Mouse (Mus musculus) kidney, postnatal 10 days (tissue): ENCODE results near the gene 1110002E22Rik.
A peak's percentile ranks its signal among the peaks of the same experiment; 100 is the strongest.

Experiments used
- DNase-seq: peaks from one replicate; pipeline ENCODE4 v3.0.0; 2021; ENCODE audit warnings: mixed read lengths

1110002E22Rik gene

DNA sequence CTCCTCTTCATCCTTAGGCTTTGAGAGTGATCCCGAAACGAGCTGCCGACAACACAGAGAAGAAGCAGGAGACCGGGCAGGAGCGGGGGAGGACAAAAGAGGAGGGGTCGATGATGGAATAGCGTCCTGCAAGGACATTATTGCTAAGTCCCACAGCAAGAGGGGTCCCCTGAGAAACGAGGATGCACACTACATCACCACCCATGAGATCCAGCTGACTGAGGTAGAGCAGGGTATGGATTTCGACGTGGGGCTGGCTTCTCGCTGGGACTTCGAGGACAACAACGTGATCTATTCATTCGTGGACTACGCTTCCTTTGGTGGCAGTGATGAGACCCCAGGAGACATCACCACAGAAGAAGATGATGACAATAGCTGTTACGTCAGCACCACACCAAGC, 1.1 kb downstream of the 1110002E22Rik start:
- DNase-seq: no peak

DNA sequence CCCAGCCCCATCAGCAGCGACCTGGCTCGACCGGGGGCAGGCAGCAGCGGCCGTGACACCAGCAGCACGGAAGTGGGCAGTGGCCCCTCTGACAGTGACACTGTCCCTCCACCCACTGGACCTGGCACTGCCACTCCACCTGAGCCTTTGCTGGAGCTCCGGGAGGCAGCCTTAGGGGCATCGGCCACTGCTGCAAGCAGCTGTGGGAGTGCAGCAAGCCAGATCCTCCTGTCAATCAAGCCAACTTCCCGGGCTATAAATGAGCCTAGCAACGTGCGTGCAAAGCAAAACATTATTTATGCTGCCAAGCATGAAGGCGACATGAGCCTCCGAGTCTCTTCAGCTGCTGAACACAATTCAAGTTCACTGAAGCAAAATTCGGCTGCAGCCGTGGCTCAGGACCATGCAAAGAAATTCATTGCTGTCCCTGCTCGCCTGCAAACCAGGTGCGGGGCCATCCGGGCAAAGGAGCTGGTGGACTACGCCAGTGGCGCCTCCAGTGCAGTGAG, 1.6 kb downstream of the 1110002E22Rik start:
- peak; percentile 28 for DNase-seq

DNA sequence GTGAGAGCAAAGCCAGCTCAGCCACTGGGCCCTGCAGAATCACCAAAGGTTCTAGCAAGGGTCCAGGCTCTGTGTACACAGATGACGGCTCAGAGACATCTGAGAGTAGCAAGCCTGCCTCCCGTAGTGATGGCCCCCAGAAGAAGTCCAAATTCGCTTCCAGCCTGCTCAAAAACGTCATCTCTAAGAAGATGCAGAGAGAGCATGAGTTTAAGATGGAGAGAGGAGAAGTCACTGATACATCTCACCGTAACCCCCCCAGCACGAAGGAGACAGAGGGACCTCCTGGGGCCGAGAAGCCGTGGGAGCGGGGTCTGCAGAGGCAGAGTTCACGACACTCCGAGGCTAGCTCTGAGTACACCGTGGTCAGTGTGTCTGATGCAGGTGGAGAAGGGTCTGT, 2.4 kb downstream of the 1110002E22Rik start, which contains the start of gene Gm5105:
Gene Gm5105 (minus strand): TSS at position 101 of the 400 bp plus-strand sequence.
- DNase-seq: no peak

DNA sequence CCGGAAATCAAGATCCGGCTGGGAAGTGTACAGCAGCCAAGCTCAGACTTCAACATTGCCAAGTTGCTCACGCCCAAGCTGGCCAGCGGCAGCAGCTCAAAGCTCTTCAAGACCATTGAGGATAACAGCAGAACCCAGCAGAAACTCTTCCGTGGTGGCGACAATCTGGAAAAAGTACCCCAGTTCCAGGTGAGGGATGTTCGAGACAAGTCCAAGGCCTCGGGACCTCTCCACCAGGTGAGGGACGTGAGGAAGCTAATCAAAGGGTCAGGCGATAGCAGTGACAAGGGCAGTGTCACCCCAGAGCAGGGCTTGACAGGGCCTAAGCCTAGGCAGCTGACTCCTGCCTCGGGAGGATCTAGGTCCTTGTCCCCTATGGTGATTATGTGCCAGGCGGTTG, 3.3 kb downstream of the 1110002E22Rik start:
- no peak for DNase-seq

DNA sequence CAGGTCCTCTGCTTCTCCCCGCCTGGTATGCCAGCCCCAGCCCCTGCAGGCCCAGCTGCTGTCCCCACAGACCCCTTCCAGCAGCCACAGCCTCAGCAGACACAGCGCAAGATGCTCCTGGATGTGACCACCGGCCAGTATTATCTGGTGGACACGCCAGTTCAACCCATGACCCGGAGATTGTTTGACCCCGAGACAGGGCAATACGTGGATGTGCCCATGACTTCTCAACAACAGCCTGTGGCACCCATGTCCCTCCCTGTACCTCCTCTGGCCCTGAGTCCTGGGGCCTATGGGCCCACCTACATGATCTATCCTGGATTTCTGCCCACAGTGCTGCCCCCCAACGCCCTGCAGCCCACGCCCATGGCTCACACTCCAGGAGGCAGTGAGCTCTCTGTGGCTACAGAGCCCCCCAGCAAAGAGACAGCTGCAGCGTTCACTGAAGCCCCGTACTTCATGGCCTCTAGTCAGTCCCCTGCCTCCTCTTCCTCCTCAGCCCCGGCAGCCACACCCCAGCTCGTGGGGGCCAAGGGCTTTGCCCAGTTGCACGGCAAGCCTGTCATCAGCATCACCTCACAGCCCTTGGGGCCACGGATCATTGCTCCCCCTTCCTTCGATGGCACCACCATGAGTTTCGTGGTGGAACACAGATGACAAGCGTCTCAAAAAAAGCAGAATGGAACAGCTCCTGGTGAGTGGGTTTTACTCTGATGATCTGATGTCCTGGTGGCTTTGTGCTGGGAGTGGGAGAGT, 5.1 kb downstream of the 1110002E22Rik start:
- no peak for DNase-seq

DNA sequence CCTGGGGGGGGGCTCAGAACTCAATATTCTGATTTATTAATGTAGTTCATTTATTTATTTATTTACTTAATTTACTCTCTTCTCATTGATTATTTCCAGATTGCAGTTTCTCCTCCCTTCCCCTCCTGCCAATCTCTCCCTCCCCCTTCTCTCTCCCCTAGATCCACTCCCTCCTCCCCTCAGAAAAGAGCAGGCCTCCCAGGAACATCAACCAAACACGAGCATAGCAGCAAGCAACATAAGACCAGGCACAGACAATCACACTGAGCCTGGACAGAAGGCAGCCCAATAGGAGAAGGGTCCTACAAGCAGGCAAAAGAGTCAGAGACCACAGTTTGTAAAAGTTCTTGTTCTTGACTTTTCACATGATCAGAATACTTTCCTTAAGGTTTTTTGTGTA, 6.2 kb downstream of the 1110002E22Rik start:
- DNase-seq: no peak

DNA sequence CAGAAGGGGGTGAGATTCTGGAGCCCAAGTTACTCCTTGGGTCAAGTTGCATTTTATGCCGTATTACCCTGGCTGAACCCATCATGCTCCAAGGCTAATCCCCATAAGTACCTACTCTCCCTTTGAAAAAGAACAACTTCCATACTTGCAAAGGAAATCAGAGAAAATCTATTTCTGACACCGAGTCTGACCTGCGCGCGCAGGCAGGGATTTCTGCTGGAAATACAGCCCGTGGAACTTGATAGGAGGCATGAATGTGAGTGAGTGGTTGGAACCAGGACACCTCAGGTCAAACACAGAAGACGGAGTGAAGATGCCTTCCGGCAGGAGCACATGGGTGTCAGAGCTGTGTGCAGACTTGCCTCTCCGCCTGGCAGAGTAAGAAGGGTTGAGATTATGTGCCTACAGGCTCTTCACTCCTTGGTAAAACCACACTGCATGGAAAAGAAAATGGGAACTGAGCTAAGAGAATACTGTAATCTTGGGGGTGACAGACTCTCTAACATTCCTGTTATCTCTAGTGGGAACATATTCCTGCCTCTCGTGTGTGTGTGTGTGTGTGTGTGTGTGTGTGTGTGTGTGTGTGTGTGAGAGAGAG, 6.7 kb downstream of the 1110002E22Rik start:
- no peak for DNase-seq

DNA sequence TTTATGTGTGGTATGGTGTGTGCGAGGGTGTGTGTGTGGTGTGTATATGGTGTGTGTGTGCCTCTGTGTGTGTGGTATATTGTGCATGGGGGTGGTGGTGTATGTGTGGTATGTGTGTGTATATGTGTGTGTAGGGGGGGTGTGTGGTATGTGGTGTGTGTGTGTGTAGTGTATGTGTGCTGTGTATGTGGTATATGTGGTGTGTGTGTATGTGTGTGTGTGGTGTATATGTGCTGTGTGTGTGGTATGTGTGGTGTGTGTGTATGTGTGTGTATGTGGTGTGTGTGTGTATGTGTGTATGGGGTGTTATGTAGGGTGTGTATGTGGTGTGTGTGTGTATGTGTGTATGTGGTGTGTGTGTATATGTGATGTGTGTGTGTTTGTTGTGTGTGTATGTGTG, 9.4 kb downstream of the 1110002E22Rik start:
- DNase-seq: no peak

DNA sequence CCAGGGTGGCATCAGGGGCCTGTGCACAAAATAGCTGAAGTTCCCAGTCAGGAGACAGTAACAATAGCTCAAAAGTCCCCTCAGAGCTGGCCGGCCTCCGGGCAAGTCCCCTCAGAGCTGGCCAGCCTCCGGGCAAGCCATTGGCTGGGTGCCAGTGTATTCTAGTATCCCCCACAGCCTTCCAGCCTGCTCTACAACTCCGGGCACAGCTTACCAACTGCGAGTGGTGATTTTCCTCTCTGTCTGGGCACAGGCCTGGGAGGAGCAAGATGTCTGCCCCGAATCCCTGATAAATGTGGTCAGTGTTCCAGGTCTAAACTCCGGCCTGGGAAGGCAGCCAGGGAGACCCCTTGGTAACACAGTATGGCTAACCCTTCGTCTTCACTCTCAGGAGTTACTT, 10.4 kb downstream of the 1110002E22Rik start:
- DNase-seq: no peak

DNA sequence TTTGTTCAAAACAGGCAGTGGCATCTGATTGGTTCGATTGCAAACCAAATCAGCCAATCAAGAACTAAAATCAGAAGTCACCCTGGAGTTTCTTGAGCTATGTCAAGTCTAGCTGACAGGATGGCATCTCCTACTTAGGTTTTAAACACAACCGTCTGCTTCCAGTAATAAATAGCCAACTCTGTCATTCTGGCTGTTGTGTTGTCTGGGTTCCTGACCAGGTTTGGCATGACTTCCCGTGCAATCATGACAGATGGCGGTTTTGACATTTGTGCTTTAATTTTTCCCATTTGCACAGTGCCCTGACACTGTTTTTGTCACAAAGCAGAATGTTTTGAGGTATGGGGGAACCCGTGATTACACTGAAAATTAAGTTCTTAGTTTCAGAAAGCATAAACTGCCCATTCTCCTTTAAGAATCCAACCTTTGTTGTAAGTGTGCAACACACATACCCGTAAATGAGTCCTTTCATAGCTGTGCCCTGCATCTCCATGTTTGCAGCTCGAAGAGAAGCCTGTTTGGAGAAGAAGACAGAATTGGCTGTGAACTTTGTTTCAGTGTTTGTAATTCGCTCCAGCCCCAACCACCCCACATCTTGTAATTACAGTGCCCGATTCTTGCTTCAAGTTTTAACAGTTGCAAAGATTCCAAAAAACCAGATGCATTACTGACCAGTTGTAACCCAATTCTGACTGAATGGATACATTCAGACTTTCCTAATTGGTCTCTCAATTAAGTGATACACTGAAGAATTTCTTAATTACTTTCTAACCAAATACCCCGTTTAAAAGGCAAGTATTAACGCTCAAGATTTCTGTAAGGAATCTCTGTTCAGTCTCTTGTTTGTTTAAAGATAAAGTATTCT, 12.9 kb downstream of the 1110002E22Rik start:
- no peak for DNase-seq

DNA sequence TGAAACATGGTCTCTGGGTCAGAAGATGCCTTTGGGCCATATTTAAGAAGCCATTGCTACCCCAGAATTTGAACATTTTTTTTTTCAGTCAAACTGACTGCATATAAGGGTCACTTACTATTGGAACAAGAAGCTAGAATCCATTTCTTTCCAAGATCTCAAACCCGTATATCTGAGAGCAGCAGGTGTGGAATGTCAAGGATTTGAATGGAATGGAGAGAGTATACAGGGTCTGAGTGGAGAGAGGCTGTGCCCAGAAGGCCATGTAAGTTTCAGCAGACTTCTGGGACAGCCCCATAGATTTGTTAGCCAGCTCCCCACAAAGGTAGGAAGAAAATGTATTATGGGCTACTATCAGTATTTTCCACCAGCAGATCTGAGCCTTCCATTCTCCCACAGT, 13.8 kb downstream of the 1110002E22Rik start:
- DNase-seq: no peak

DNA sequence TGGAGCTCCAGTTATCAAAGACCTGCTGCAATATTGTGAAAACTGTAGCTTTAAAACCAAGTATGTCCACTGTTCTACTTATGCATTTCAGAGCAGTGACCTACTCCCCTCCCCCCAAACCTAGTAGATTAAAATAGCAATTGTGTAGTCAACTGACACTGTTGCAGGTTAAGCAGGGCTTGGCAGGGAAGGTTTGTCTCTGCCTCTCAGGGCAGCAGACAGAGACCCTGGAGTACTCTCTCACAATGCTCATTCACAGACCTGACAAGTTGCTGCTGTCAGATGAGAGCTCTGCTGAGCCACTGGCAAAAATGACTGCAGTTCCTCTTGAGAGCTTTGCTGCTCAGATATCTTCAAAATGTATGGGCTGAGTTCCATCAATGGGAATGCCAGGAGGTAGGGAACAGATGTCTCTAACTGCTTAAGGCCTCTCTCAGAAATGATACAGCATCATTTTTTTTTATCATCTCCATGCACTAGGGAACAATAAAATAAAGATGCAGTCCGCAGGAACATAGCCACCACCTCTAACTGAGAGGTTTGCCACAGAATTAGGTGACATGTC, 18.3 kb downstream of the 1110002E22Rik start:
- no peak for DNase-seq

DNA sequence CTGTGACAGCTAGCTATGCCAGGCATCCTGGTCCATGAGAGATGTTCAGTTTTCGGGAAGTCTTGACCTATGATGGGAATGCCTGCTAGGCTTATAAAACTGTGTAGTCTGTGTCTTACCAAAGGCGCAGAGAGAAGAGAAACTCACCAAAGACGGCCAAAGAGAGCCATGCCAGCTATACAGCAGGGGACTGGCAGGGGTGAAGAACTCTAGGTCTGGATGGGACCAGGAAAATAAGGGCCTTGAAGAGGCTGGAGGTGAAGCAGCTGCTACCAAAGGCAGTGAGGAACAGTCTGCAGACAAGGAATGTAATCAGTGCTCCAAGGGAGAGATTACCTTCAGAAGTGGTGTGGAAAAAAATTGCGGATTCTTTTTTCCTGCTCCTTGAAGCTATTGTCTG, 19.0 kb downstream of the 1110002E22Rik start:
- DNase-seq: no peak

DNA sequence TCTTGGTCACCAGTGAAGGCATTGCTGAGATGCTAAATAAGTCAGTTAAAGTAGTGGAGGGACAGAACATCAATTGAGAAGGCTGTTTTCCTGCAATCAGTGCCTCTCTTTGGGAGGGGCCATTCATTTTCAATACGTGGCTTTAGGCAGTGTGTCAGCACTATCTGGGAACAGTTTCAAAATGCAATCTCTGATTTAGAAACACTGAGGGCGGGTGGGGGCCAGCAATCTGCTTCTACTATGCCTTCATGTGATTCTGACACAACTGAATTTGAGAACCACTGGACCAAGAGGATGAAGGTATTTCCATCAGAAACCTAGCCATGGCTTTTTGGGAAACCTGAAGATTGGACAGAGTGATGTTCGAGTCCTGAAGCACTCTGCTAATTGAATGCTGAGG, 30.4 kb downstream of the 1110002E22Rik start:
- no peak for DNase-seq

DNA sequence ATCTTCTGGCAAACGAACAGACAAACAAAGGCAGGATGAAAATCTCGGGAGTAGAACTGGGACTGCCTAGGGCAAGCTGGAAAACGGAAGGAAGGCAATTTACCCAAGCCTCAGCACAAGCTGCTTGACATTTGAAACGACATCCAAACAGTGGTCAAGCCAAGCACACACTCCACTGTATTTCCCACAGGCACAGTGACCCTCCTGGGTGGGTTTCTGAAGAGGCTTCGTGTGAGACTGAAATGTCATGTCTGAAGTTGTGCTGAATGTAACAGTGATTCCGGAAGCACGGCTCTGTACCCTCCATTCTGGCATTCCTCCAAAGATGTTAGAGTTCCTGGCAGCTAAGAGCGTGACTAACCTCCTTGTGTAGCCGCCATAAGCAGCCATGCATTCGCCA, 30.9 kb downstream of the 1110002E22Rik start:
- DNase-seq: peak; percentile 24

DNA sequence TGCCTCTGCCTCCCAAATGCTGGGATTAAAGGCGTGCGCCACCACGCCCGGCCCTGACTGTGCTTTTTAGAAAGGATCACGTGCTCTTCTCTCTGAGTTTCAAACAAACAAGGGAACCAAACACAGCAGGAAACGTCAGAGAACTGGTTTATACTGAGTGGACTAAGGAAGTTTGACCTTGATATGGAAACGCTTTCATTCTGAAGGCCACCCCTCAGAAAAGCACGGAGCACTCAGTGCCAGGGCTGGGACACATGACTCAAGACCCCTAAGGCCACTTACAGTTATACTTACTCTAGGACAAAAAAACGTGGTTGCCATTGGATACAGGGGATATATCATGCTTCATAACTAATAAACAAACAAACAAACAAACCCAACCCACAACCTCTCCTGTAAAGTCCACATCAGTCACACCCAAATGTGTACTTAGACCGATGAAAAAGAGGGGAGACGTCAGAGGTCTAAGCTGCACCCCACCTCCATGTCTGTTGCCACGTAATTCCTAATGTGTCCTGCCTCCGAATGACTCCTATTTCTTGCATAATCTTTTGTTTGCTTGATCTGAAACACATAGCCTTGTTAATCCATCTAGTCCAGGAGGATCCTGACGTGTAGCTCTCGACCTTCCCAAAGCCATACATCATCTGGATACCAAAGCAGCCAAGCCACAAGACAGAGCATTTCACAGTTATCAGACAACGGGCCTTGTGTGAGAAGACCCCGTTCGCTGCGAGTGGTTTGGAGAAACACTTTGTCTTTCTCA, 31.6 kb downstream of the 1110002E22Rik start:
- DNase-seq: no peak

DNA sequence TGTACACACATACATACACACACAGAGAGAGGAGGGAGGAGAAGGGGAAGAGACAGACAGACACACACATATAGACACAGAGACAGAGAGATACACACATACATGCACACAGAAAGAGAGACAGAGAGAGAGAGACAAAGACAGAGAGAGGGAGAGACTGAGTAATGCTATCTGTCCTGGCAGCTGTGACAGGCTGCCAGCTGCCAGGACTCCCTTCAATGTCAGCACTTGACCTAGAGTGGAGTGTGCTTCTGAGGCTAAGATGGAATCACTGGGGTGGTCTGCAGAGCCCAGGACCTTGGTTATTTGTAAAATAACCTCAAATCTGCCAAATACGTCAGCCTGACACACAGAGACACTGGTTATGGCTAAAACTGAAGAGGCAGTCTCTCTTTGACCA, 32.9 kb downstream of the 1110002E22Rik start:
- no peak for DNase-seq

DNA sequence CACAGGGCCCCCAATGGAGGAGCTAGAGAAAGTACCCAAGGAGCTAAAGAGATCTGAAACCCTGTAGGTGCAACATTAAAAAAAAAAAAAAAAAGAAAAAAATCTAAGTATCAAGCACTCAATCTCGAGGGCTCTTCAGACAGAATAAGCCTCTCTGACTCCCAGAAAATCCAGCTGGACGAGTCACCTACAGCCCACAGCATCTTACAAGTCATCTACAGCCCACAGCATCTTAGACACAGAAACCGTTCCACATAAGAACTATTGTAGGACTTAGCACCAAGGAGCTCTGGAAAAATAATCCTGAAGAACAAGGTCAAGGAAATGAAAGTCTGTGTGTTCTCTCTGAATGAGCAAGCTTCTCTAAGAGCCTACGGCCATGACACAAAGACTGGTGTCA, 37.1 kb downstream of the 1110002E22Rik start:
- DNase-seq: no peak

DNA sequence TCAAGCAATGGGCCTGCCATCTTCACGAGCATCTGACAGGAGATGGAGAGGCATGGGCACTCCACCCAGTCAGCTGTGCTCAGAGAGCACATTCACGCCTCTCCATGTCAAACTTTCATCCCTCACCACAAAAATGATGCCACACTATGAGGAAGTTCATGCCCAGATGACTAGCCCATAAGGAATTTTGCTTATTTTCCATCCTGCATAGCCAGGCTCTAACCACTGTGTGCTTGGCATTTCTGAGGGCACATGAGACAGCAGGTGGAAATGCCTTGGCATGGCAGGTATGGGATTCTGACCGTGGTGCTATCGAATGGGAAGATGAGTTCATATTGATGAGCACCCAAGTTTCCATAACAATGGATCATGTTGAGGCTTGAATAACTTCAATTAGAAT, 38.8 kb downstream of the 1110002E22Rik start:
- DNase-seq: no peak

DNA sequence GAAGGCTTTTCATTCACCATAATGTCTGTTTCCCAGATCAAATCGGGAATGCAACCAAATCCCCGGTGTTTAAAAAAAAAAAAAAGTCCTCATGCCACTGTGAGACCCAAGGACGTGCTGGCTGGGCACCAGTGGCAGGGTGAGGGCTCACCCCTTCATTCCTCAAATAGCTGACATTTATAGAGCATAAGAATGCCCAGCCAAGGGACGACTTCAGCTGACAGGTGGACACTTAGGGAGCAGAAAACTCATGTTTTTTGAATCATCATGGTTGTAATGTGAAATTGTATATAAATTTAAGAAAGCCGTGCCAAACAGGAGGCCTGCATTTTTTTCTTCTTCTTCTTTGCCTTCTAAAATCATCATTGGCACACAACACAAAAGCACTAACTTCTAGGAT, 40.2 kb downstream of the 1110002E22Rik start:
- no peak for DNase-seq

DNA sequence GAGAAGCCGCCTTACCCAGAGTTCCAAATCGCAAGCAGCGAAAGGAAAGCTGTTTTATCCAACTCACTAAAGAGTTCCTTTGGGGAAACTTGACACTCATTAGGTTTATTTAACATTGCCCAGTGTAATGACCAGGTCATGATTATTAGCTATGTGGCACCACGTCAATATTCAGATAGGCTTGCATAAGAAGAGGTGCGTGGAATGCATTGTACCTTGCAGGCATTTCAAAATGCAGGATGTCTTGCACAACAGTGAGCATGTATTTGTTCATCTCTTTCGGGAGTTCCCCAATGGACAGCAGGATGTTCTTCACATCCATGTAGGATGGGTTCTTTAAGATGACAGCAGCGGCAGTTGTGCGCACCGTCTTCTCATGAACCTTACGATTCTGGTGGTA, 42.0 kb downstream of the 1110002E22Rik start:
- no peak for DNase-seq
